Mouse (Mus musculus) embryonic fibroblast, embryonic 13.5 days (primary cell): Measurements from ENCODE around the gene Slc7a11.

Experiments
- CTCF ChIP-seq: IDR thresholded peaks from 2 replicates; pipeline ENCODE4 v1.5.1; 2011; ENCODE audit warnings: mild to moderate bottlenecking, control low read depth, low read length, moderate library complexity, borderline replicate concordance; ENCODE audit not compliant: insufficient read depth
- POLR2A ChIP-seq: IDR thresholded peaks from 2 replicates; pipeline ENCODE4 v1.6.1; 2011; ENCODE audit warnings: low read depth, mild to moderate bottlenecking, control low read depth, low read length, moderate library complexity

- TF ChIP-seq CTCF (no peak), POLR2A (no peak)
Observed at GRCm38 (mm10) chr3:49856797-49857196, 586.6 kb downstream of the Slc7a11 start.
